Mouse (Mus musculus) liver, postnatal 0 days (tissue): ENCODE measurements around the gene Cyp4f40. TPM values are rescaled to one million over a fixed set of nuclear protein-coding genes. Genes with fewer than 3 reads are reported as not detected.

ENCODE experiments used
- polyA plus RNA-seq: library from polyadenylated mRNA; unstranded; fragments of >200 nt; fragmentation: Nextera tagmentation; extraction: Ambion mirVana; gene quantifications from 2 replicates; pipeline ENCODE4 v1.2.1, GENCODE M21; 2015

The Cyp4f40 gene
- polyA plus RNA-seq, 1 experiment from 2014 or later = not detected

Other genes with a start within 250 kb of the Cyp4f40 start
- 48.4 and 53.7 TPM in 2 replicates for gene Pglyrp2, start 234.7 kb upstream of the Cyp4f40 start, polyA plus RNA-seq
- gene Cyp4f39, start 206.2 kb upstream of the Cyp4f40 start, polyA plus RNA-seq = 0.22 and 0.32 TPM in 2 replicates
- gene Cyp4f17, start 152.8 kb upstream of the Cyp4f40 start, polyA plus RNA-seq = 2.7 and 2.9 TPM in 2 replicates
- 5.9 and 6.9 TPM in 2 replicates for gene Cyp4f16, start 122.3 kb upstream of the Cyp4f40 start, polyA plus RNA-seq
- not detected in 2 replicates for gene Cyp4f37, start 37.6 kb upstream of the Cyp4f40 start, polyA plus RNA-seq
- gene Cyp4f15, start 26.7 kb downstream of the Cyp4f40 start, polyA plus RNA-seq = 33.5 and 37.6 TPM in 2 replicates
- gene Zfp871, start 129.4 kb downstream of the Cyp4f40 start, polyA plus RNA-seq = 8.2 and 11.0 TPM in 2 replicates
- gene Zfp811, start 151.0 kb downstream of the Cyp4f40 start, polyA plus RNA-seq = 0.02 TPM in 1 of 2 replicates, not detected in the other
- 1.6 and 2.0 TPM in 2 replicates for gene Zfp799, start 171.4 kb downstream of the Cyp4f40 start, polyA plus RNA-seq
- gene Zfp870, start 232.7 kb downstream of the Cyp4f40 start, polyA plus RNA-seq = 1.4 and 1.7 TPM in 2 replicates